Mouse (Mus musculus): ENCODE data around the gene Il6st. TPM values are rescaled to one million over a fixed set of nuclear protein-coding genes. Genes with fewer than 3 reads are reported as not detected.

Gene Il6st
- total and polyA plus RNA-seq, 2 experiments from 2014 or later = 20.2 to 37.4 TPM

DNA sequence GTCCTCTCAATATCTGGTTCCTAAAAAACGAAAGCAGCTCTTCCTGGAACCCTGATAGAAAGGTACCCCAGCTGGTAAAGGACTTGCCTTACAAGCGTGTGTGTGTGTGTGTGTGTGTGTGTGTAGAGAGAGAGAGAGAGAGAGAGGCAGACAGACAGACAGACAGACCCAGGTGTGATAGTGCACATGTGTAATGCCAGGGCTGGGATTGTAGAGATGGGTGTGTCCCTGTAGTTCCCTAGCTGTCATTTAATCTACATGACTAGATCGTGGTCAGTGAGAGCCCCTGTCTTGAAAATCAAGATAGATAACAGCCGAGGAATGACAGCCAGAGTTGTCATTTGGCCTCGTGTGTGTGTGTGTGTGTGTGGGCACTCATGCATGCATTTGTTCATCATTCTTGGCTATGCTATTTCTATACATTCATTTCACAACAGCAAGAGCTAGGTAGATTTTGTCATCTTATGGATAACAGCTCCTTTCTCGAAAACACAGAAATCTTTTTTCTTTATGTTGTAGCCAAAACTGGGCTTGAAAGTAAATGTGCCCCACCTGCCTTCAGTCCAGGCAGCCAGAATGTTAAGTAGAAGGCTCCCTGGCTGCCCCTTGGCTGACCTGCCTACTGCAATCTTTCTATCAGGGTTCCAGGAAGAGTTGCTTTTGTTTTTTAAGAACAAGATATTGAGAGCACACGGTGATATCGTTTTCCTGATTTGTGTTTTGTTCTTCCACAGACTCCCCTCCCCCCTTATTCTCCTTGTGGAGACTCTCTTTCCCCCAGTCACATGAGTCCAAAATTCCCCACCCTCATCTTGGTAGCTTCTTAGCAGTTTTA is 28.4 kb upstream of the Il6st start:
- no peaks in the 10 kb centered on the region for H3K36me3 ChIP-seq (ENCODE audit: insufficient read depth, low read length)
- DNase-seq (ENCODE audit: low spot score) (no peak), ATAC-seq (no peak)
- no peak overlapping the region for H3K27ac ChIP-seq
- no peak for TF ChIP-seq CTCF (IDR thresholded peaks at IDR 0.05; ENCODE audit: low read depth)
- no peak overlapping the region for H3K4me3 ChIP-seq (ENCODE audit: low read length)
- no peak overlapping the region for H3K9ac ChIP-seq (replicated peaks; ENCODE audit: low read length)
- no peaks in the 10 kb centered on the region for H3K9me3 ChIP-seq (ENCODE audit: low read length)
- WGBS = 73% methylated on average over 8 of the region's 8 CpGs
- no peaks in the 10 kb centered on the region for H3K27me3 ChIP-seq (ENCODE audit: insufficient read depth, low read length)
- H3K4me1 ChIP-seq (ENCODE audit: insufficient read depth, low read length) = peaks cover 11% of the 10 kb centered on the region; the same call in 1 of the 2 replicates
- H3K4me2 ChIP-seq (ENCODE audit: low read depth, low read length) = no peak overlapping the region

- Histone ChIP-seq H3K9ac (replicated peaks; ENCODE audit: low read length) (no peak overlapping the region), H3K4me1 (ENCODE audit: insufficient read depth, low read length) (peaks cover 11% of the 10 kb centered on the region; the same call in 1 of the 2 replicates), H3K27me3 (ENCODE audit: insufficient read depth, low read length) (no peaks in the 10 kb centered on the region), H3K27ac (no peak overlapping the region), H3K9me3 (ENCODE audit: low read length) (no peaks in the 10 kb centered on the region), H3K4me2 (ENCODE audit: low read depth, low read length) (no peak overlapping the region), H3K36me3 (ENCODE audit: insufficient read depth, low read length) (no peaks in the 10 kb centered on the region), H3K4me3 (ENCODE audit: low read length) (no peak overlapping the region)
- DNase-seq (ENCODE audit: low spot score) = no peak
- WGBS = 86% methylated on average over 7 of the region's 7 CpGs
- ATAC-seq = no peak
- no peak for TF ChIP-seq CTCF (IDR thresholded peaks at IDR 0.05; ENCODE audit: low read depth)
These were observed 27.6 kb upstream of the Il6st start for GRCm38 (mm10) chr13:112436288-112436687.

- 93% methylated on average over 21 of the region's 21 CpGs for WGBS
- H3K4me1 ChIP-seq (ENCODE audit: insufficient read depth, low read length) = peaks cover 11% of the 10 kb centered on the region; the same call in 1 of the 2 replicates
These were observed 25.6 kb upstream of the Il6st start for GRCm38 (mm10) chr13:112438001-112438868.

DNA sequence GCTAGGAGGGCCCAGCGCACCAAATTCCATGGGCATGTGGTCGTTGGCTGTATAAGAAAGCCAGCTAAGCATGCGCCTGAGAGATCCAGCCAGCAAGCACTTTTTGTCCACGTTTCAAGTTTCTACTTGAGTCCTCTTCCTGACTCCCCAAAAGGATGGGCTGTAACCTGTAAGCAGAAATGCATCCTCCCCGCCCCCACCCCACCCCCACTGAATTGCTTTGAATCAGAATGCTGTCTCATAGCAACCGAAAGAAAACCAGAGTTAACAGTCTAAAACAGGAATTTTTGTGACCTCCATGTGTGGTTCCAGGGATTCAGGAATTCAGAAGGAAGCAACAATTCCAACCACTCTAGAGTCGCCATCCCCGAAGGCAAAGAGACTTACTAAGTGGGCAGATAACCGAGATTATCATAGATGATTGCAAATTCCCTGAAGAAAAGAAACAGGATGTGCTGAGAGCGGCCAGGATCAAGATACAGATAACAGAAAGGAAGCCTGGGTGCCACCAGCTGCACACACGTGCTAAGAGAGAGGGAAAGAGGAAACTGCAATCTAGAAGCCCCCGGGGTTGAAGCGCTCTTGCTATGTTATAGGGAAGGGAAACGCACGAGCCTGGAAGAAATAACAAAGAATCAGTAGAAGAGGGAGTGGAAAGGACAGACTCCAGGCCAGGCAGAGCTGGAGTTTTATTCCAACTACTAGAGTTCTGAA is 24.6 kb upstream of the Il6st start:
- peaks cover 11% of the 10 kb centered on the region; the same call in 1 of the 2 replicates for H3K4me1 ChIP-seq (ENCODE audit: insufficient read depth, low read length)
- no peak overlapping the region for H3K27ac ChIP-seq
- no peak for TF ChIP-seq CTCF (IDR thresholded peaks at IDR 0.05; ENCODE audit: low read depth)
- H3K4me2 ChIP-seq (ENCODE audit: low read depth, low read length) = peak overlapping the region; percentile 34
- H3K9me3 ChIP-seq (ENCODE audit: low read length) = no peaks in the 10 kb centered on the region
- WGBS = 28% methylated on average over 15 of the region's 15 CpGs
- no peak overlapping the region for H3K9ac ChIP-seq (replicated peaks; ENCODE audit: low read length)
- ATAC-seq = 0 out of 2 replicates have a peak, but pooled peaks have one; percentile 49
- no peaks in the 10 kb centered on the region for H3K27me3 ChIP-seq (ENCODE audit: insufficient read depth, low read length)
- H3K4me3 ChIP-seq (ENCODE audit: low read length) = 0 out of 2 replicates have a peak overlapping the region, but pooled peaks have one; percentile 5
- DNase-seq (ENCODE audit: low spot score) = peak; percentile 4
- H3K36me3 ChIP-seq (ENCODE audit: insufficient read depth, low read length) = no peaks in the 10 kb centered on the region

More at GRCm38 (mm10) chr13:112438001-112438868, 25.6 kb upstream of the Il6st start:
- DNase-seq (ENCODE audit: low spot score) (no peak), ATAC-seq (no peak)
- no peak for TF ChIP-seq CTCF (IDR thresholded peaks at IDR 0.05; ENCODE audit: low read depth)
- no peaks in the 10 kb centered on the region for H3K9me3 ChIP-seq (ENCODE audit: low read length)
- no peaks in the 10 kb centered on the region for H3K36me3 ChIP-seq (ENCODE audit: insufficient read depth, low read length)
- H3K27ac ChIP-seq = no peak overlapping the region
- no peak overlapping the region for H3K4me2 ChIP-seq (ENCODE audit: low read depth, low read length)
- H3K9ac ChIP-seq (replicated peaks; ENCODE audit: low read length) = no peak overlapping the region
- no peaks in the 10 kb centered on the region for H3K27me3 ChIP-seq (ENCODE audit: insufficient read depth, low read length)
- H3K4me3 ChIP-seq (ENCODE audit: low read length) = no peak overlapping the region

DNA sequence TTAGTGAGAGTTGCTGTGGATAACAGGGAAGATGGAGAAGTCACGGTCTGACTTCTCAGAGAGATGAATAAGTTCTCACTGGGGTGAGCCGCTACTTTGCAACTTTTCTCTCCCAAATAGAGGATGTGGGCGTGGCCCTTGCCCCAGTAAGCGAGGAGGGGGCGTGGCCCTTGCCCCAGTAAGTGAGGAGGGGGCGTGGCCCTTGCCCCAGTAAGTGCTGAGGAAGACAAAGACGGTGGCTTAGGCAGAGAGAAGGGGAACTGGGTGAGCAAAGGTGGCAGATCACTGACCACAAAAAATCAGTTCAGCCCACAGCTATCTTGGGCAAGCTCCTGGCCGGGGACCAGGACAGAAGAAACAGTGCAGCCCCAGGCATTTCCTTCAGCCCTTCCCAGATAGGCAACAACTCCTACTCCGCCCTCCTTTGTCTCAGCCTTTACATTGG is 23.9 kb upstream of the Il6st start:
- WGBS = 14% methylated on average over 9 of the region's 9 CpGs
- Histone ChIP-seq H3K4me1 (ENCODE audit: insufficient read depth, low read length) (peaks cover 11% of the 10 kb centered on the region; the same call in 1 of the 2 replicates), H3K4me2 (ENCODE audit: low read depth, low read length) (peak overlapping the region; percentile 34), H3K9ac (replicated peaks; ENCODE audit: low read length) (no peak overlapping the region), H3K27ac (no peak overlapping the region), H3K36me3 (ENCODE audit: insufficient read depth, low read length) (no peaks in the 10 kb centered on the region), H3K27me3 (ENCODE audit: insufficient read depth, low read length) (no peaks in the 10 kb centered on the region), H3K9me3 (ENCODE audit: low read length) (no peaks in the 10 kb centered on the region), H3K4me3 (ENCODE audit: low read length) (no peak overlapping the region)
- peak; percentile 50 for DNase-seq (ENCODE audit: low spot score)
- ATAC-seq = peak; percentile 63; the same call in 1 of the 2 replicates
- TF ChIP-seq CTCF (IDR thresholded peaks at IDR 0.05; ENCODE audit: low read depth) = no peak

GRCm38 (mm10) chr13:112440668-112441067 is 23.2 kb upstream of the Il6st start:
- H3K9me3 ChIP-seq (ENCODE audit: low read length) = no peaks in the 10 kb centered on the region
- H3K27me3 ChIP-seq (ENCODE audit: insufficient read depth, low read length) = no peaks in the 10 kb centered on the region
- no peak overlapping the region for H3K4me2 ChIP-seq (ENCODE audit: low read depth, low read length)
- TF ChIP-seq CTCF (IDR thresholded peaks at IDR 0.05; ENCODE audit: low read depth) = no peak
- no peak overlapping the region for H3K4me3 ChIP-seq (ENCODE audit: low read length)
- H3K27ac ChIP-seq = no peak overlapping the region
- no peak for ATAC-seq
- peaks cover 11% of the 10 kb centered on the region; the same call in 1 of the 2 replicates for H3K4me1 ChIP-seq (ENCODE audit: insufficient read depth, low read length)
- WGBS = 50% methylated on average over 8 of the region's 8 CpGs
- no peaks in the 10 kb centered on the region for H3K36me3 ChIP-seq (ENCODE audit: insufficient read depth, low read length)
- no peak overlapping the region for H3K9ac ChIP-seq (replicated peaks; ENCODE audit: low read length)
- no peak for DNase-seq (ENCODE audit: low spot score)
